Mouse (Mus musculus) heart, postnatal 0 days (tissue): ENCODE measurements around the gene Dbp. TPM values are rescaled to one million over a fixed set of nuclear protein-coding genes. Genes with fewer than 3 reads are reported as not detected.

Experiments
- ATAC-seq: fragments of 200-750 bp; cut with Nextera tagmentation; 2 replicates; pipeline ENCODE4 v1.8.0; 2017; ENCODE audit warnings: low read depth, moderate number of reproducible peaks, moderate library complexity; ENCODE audit not compliant: insufficient read depth
- DNase-seq: peaks from one replicate; pipeline ENCODE4 v3.0.0-alpha.2; 2016; ENCODE audit warnings: low spot score
- H3K27ac ChIP-seq: fragments of 300-500 bp; sonication (generic); 2 replicates; pipeline ENCODE4 v1.5.1; 2014; ENCODE audit warnings: low read depth, mild to moderate bottlenecking
- H3K27me3 ChIP-seq: fragments of 300-500 bp; sonication (generic); 2 replicates; pipeline ENCODE4 v1.6.1; 2014; ENCODE audit warnings: low read length, mixed read lengths; ENCODE audit not compliant: control insufficient read depth, insufficient read depth
- H3K36me3 ChIP-seq: fragments of 300-500 bp; sonication (generic); replicated peaks from 2 replicates; pipeline ENCODE4 v1.6.1; 2014; ENCODE audit warnings: low read length, mixed read lengths; ENCODE audit not compliant: control insufficient read depth, insufficient read depth
- H3K4me1 ChIP-seq: fragments of 300-500 bp; sonication (generic); 2 replicates; pipeline ENCODE4 v1.6.1; 2014; ENCODE audit warnings: antibody characterized with exemption; ENCODE audit not compliant: control insufficient read depth, insufficient read depth
- H3K4me2 ChIP-seq: fragments of 300-500 bp; sonication (generic); 2 replicates; pipeline ENCODE4 v1.6.1; 2014; ENCODE audit warnings: low read depth, mild to moderate bottlenecking, low read length, moderate library complexity
- H3K4me3 ChIP-seq: fragments of 300-500 bp; sonication (generic); 2 replicates; pipeline ENCODE4 v1.5.1; 2014; ENCODE audit warnings: low read depth, low read length
- H3K9ac ChIP-seq: fragments of 300-500 bp; sonication (generic); replicated peaks from 2 replicates; pipeline ENCODE4 v1.6.1; 2014; ENCODE audit warnings: low read depth, low read length, mixed read lengths
- H3K9me3 ChIP-seq: fragments of 300-500 bp; sonication (generic); replicated peaks from 2 replicates; pipeline ENCODE4 v1.6.1; 2016; ENCODE audit warnings: low read length; ENCODE audit not compliant: control insufficient read depth
- CTCF ChIP-seq: IDR thresholded peaks from 2 replicates; pipeline ENCODE4 v1.5.1; 2016; ENCODE audit warnings: antibody characterized with exemption, control low read depth, low read depth
- EP300 ChIP-seq: IDR thresholded peaks from 2 replicates; pipeline ENCODE4 v1.6.1; 2016; ENCODE audit warnings: antibody characterized with exemption, low read depth
- WGBS: fragments of 180-500 bp; shearing (Covaris S2); extraction: QIAGEN DNeasy Blood & Tissue Kit; methylation state at CpG from one replicate; pipeline ENCODE4 v1.1.7; 2014; 5-methylcytosine and 5-hydroxymethylcytosine counted together
- polyA plus RNA-seq: library from polyadenylated mRNA; unstranded; fragments of >200 nt; fragmentation: Nextera tagmentation; extraction: Ambion mirVana; gene quantifications from 2 replicates; pipeline ENCODE4 v1.2.1, GENCODE M21; 2015
- total RNA-seq: library from RNA; depleted of rRNA; stranded (reverse); fragments of >200 nt; gene quantifications from 2 replicates; pipeline ENCODE4 v1.2.3, GENCODE M21; 2014; ENCODE audit warnings: low replicate concordance

The Dbp gene
- total and polyA plus RNA-seq, 2 experiments from 2014 or later = 21.9 to 29.3 TPM

DNA sequence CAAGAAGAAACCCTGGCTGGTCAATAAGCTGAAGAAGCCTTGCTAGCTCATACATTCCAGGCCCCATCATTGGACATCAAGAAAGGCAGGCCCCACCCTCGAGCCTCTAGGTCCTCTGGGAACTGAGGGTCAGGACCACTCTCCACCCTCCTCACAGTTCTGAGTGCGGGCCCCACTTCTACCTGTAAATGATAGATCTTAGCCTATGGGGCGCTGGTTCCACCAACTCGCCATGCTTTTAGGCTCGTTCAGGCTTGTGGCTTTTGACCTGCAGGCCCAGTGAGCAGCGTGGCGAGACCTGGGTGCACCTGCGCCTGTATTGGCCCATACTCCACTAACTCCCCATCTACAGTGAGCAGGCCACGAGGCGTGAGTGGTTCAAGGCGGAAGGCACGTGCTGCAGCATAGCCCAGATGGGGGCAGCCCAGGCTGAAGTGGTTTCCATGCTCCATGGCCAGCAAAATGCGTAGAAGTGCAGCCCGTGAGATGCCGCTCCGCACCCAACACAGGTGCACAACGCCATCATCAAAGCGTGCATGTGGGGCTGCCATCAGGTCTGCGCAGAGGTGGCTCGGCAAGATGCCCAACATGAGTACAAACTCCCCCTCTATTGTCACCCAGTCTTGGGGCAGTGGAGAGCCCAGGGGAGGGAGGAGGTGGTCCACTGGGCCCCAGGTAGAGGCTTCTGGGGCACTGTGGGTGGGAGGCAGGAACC is 5.7 kb downstream of the Dbp start:
- Histone ChIP-seq H3K27me3 (no peaks in the 10 kb centered on the region), H3K9ac (no peak overlapping the region), H3K4me3 (no peak overlapping the region), H3K36me3 (peaks cover 42% of the 10 kb centered on the region), H3K27ac (no peak overlapping the region), H3K9me3 (no peaks in the 10 kb centered on the region), H3K4me1 (peaks cover 28% of the 10 kb centered on the region), H3K4me2 (no peak overlapping the region)
- DNase-seq (no peak), ATAC-seq (no peak)
- TF ChIP-seq CTCF = no peak
- WGBS = 88% methylated on average over 20 of the region's 20 CpGs

- WGBS = 86% methylated on average over 24 of the region's 24 CpGs
- H3K9me3 ChIP-seq = no peaks in the 10 kb centered on the region
- H3K4me2 ChIP-seq = no peak overlapping the region
- peaks cover 42% of the 10 kb centered on the region for H3K36me3 ChIP-seq
- no peak overlapping the region for H3K4me3 ChIP-seq
- no peak overlapping the region for H3K27ac ChIP-seq
- H3K9ac ChIP-seq = no peak overlapping the region
- TF ChIP-seq CTCF = no peak
- TF ChIP-seq EP300 = no peak
- DNase-seq = no peak
- H3K27me3 ChIP-seq = no peaks in the 10 kb centered on the region
- peaks cover 36% of the 10 kb centered on the region for H3K4me1 ChIP-seq
- ATAC-seq = no peak
Observed at GRCm38 (mm10) chr7:45711316-45712021, 6.6 kb downstream of the Dbp start.

DNA sequence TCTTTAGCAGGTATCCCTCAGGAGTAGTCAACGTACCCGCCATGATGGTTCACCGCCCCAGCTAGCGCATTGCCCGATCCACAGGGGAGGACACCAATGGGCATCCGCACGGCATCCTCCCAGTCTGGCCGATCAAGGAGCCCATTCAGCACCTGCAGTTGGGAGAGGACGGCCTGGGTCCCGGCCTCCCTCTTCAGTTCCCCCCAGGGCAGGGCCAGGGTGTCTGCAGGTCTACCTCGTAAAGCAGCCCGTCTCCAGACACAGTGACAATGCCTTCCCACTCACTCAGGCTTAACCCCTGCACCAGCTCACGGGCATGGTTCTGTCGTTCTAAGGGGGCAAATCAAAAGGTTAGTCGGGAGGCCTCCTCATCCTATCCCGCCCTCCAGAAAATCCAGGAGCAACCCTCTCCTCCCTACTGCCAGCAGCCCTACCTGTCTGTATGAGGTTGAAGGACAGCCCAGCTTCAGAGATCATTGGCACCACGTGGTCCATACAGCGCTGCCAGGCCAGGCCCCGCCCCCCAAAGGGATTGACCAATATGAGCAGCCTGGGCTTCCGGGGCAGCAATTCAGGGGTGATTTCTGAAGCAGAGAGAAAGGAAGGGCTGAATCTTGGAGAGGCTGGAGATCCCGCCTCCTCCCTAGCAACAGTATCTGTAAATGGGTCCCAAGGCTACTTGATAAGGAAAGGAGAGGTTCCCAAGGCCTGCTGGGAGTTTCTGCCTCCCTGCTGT is 7.3 kb downstream of the Dbp start:
- peaks cover 42% of the 10 kb centered on the region for H3K36me3 ChIP-seq
- H3K4me1 ChIP-seq = peaks cover 41% of the 10 kb centered on the region
- TF ChIP-seq CTCF = no peak
- no peak for TF ChIP-seq EP300
- DNase-seq = no peak
- H3K4me2 ChIP-seq = no peak overlapping the region
- no peak overlapping the region for H3K9ac ChIP-seq
- no peaks in the 10 kb centered on the region for H3K9me3 ChIP-seq
- no peaks in the 10 kb centered on the region for H3K27me3 ChIP-seq
- H3K4me3 ChIP-seq = no peak overlapping the region
- no peak overlapping the region for H3K27ac ChIP-seq
- WGBS = 90% methylated on average over 21 of the region's 21 CpGs
- ATAC-seq = no peak

DNA sequence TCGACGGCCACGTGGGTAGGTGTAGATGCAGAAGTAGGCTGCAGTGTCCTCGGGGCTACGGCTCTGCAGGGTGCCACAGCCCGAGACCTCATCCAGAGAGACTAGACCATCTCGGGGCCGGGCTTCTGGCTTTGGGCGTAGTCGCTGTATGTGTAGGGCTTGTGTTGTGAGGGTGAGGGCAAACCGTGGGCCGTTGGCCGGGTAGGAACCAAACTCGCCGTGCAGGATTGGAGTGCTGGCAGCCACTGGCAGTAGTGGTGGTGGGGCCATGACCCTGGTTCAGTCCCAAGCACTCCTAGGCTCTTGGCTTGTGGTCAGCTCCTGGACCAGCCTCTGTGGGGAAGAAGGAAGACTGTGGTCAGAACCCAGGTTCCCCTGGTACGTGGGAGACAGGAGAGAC is 8.5 kb downstream of the Dbp start:
- H3K27ac ChIP-seq = no peak overlapping the region
- no peak overlapping the region for H3K4me2 ChIP-seq
- H3K9ac ChIP-seq = no peak overlapping the region
- peaks cover 32% of the 10 kb centered on the region for H3K4me1 ChIP-seq
- TF ChIP-seq EP300 (no peak), CTCF (no peak)
- no peaks in the 10 kb centered on the region for H3K9me3 ChIP-seq
- no peak overlapping the region for H3K4me3 ChIP-seq
- ATAC-seq (no peak), DNase-seq (peak; percentile 4)
- peaks cover 42% of the 10 kb centered on the region for H3K36me3 ChIP-seq
- WGBS = 88% methylated on average over 16 of the region's 16 CpGs
- no peaks in the 10 kb centered on the region for H3K27me3 ChIP-seq

GRCm38 (mm10) chr7:45713881-45714520 is 9.1 kb downstream of the Dbp start:
- peak overlapping the region; percentile 93 for H3K4me2 ChIP-seq
- DNase-seq (no peak), ATAC-seq (no peak)
- H3K27me3 ChIP-seq = no peaks in the 10 kb centered on the region
- TF ChIP-seq EP300 = no peak
- no peak for TF ChIP-seq CTCF
- H3K27ac ChIP-seq = no peak overlapping the region
- peaks cover 42% of the 10 kb centered on the region for H3K36me3 ChIP-seq
- H3K9ac ChIP-seq = peak overlapping the region; percentile 77; the same call in 1 of the 2 replicates
- peaks cover 31% of the 10 kb centered on the region for H3K4me1 ChIP-seq
- H3K4me3 ChIP-seq = no peak overlapping the region
- WGBS = 75% methylated on average over 6 of the region's 6 CpGs
- H3K9me3 ChIP-seq = no peaks in the 10 kb centered on the region
